Mouse (Mus musculus) granulocyte monocyte progenitor cell, adult 5-6 weeks (primary cell): ENCODE results near the gene Ick. TPM values are rescaled to one million over a fixed set of nuclear protein-coding genes. Genes with fewer than 3 reads are reported as not detected.
"Not testable (repeated sequence)": the region's sequence is repeated elsewhere in the genome, so short reads cannot be mapped to it uniquely, and the experiment has no call there.

Experiments used
- ATAC-seq: replicated peaks from 2 replicates; pipeline ENCODE4 v1.8.0; 2016; ENCODE audit warnings: mild to moderate bottlenecking, moderate TSS enrichment, inconsistent platforms; ENCODE audit not compliant: poor library complexity, severe bottlenecking
- total RNA-seq, 2 experiments: library from RNA; stranded (forward) in 1 of 2; stranded (reverse) in 1 of 2; fragments of 200-712, 200-1000 nt in 1 of 2; fragments of >200 nt in 1 of 2; fragmentation: Nextera tagmentation in 1 of 2; gene quantifications; 2 replicates each; pipeline ENCODE4 v1.2.3; 2014 to 2017

Gene Ick
- 11.8 and 15.4 TPM in 2 replicates for total RNA-seq (2014; fragmentation: Nextera tagmentation)
- total RNA-seq (2017): 8.4 and 13.1 TPM in 2 replicates

DNA sequence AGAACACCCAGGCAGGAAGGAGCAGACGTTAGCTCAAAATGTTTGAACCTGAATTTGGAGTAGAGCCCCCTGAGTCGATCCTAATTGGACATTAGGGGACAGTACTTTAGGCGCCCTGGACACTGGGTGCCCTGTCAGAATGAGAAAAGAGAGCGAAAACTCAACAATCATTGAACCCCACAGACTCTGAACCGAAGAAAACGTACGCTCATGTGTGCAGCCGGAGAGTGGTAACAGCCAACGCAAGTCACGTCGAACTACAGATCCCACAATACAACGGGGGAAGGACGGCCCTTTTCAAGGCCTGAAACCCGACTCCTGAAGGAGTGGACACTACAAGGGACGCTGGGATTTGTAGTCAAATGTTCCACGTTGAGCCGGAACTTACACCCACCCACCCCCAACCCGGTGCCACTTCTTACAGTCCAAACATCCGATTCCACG is at the start of gene Ick, which contains the start of gene Fbxo9:
Gene Ick (plus strand): TSS at position 397 of the 444 bp plus-strand sequence.
Gene Fbxo9 (minus strand): TSS at position 270 of the 444 bp plus-strand sequence.
- peak; percentile 69 for ATAC-seq

DNA sequence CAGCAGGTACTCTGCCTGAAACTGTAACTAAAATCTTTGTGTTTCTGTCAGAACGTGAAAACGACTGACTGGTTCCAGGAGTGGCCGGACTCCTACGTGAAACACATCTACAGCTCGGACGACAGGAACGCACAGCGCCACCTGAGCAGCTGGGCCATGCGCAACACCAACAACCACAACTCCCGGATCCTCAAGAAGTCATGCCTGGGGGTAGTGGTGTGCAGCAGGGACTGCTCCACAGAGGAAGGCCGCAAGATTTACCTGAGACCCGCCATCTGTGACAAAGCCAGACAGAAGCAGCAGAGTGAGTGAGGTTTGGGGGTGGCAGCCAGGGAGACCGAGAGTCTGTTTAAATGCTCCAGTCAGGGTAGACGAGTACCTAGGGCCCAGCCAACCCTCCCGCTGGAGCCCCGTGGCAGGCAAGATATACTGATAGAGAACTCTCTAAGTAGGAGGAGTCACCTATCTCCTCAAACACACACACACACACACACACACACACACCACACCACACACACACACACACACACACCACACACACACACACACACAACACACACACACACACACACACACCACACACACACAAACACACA is 49.4 kb upstream of the Ick start:
- no peak for ATAC-seq

DNA sequence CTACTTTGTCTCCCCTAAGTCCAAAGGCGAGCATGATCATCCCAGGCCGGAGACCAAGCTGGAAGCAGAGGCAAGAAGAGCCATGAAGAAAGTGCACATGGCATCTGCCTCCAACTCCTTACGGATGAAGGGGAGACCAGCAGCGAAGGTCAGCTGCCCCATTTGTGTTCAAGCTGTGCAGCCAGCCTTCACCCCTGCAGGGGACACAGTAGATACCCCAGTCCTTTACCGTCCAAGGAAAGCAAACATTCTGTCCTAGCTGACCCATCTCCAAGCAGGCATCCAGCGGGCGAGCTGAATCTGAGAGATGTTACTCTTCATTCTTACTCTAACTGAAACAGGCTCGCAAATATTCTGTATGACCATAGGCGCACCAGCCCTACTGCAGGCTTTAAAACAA is 46.6 kb upstream of the Ick start:
- no peak for ATAC-seq

DNA sequence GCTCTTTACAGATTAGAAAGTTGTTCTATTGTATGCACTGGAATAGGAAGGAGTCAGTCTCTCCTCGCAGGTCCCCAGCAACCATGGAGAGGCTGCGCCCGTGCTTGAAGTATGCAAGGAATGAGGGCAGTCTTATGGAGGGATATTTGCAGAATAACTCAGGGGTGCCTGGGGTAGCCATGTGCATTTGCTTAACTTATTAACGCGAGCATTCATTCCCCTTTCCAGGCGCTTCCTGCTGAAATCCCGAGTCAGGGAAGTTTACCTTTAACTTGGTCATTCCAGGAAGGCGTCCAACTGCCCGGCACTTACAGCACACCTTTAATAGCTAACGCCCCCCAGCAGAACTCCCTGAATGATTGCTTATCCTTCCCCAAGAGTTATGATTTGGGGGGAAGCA is 44.9 kb upstream of the Ick start:
- ATAC-seq: no peak

DNA sequence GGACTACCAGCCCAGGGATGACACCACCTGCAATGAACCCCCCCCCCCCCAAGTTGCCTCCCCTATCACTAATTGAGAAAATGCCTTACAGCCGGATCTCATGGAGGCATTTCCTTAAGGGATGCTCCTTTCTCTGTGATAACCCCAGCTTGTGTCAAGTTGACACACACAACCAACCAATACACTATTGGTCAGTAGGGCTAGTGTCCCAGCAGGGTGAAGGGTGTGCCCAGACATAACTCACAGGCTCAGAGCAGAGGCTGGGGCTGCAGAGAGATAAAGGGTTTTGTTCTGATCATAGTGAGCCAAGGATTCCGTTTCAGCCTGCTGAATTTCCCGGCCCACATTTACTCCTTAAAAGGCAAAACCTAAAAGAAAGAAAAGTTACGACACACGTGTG is 38.5 kb upstream of the Ick start:
- ATAC-seq: no peak

DNA sequence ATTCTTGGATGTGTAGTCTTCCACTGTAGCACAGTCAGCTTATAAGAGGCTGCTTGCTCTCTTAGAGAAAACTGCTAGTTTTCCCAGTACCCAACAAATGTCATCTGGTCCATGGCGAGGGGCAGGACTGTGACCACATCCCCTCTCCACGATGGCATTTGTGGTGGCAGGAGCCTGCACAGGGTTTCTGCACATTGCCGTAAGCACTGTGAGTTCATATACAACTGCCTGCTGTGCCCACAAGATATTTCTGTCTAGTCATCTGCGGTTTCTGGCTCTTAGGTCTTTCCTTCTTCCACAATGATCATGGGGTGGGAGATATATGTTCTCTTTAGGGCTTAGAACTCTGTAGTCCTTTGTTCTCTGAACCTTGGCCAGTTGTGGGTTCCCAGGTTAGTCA is 37.4 kb upstream of the Ick start:
- peak; percentile 97 for ATAC-seq

DNA sequence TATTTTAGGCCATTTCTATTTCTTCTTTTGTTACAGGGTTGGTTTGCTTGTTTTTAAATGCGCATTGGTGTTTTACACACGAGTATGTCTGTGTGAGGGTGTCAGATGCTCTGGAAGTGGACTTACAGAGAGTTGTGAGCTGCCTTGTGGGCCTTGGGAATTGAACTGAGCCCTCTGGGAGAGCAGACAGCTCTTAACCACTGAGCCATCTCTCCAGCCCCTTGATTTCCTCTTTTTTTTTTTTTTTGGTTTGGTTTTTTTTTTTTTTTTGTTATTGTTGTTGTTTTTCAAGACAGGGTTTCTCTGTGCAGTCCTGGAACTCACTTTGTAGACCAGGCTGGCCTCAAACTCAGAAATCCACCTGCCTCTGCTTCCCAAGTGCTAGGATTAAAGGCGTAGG is 35.7 kb upstream of the Ick start:
- not testable (repeated sequence) for ATAC-seq

DNA sequence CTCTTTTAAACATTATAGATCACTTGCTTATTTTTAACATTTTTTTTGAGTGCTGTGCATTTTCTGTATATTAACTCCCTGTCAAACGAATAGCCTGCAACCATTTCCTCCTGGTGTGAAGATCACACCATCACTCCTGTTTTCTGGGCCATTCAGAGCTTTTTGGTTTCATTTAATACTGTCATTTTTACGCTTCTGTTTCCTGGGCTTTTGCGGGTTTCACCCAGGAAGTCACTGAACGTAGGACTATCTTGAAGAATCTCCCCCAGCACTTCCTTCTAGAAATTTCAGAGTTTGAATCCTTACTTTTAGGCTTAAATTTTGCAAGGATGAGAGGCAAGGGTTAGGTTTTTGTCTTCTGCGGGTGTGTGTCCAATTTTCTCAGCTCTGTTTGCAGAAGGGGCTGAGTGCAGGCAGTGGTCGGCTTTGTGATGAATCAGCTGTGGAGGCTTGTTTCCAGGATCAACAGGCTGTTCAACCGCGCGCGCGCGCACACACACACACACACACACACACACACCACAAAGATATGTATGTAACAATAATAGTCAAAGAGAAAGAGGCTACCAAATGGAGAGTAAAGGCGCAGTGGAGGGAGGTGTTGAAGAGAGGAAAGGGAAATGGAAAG is 35.2 kb upstream of the Ick start:
- peak; percentile 13; the same call in 1 of the 2 replicates for ATAC-seq

DNA sequence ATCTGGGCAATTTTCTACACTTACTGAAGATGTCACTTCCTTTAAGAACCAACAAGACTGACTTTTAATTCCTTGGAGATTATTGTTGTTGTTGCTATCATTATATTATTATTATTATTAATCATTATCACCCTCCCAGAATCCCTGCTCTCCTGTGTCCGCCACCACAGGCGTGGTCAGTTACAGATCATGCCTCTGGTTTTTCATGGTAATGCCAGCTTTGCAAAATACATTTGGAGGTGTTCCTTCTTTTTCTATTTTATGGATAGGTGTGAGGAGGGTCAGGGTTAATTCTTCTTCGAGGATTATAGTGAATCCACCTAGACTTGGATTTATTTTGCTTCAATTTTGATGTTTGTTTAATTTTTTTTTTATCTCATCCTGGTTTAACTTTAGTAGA is 33.7 kb upstream of the Ick start:
- ATAC-seq: no peak

DNA sequence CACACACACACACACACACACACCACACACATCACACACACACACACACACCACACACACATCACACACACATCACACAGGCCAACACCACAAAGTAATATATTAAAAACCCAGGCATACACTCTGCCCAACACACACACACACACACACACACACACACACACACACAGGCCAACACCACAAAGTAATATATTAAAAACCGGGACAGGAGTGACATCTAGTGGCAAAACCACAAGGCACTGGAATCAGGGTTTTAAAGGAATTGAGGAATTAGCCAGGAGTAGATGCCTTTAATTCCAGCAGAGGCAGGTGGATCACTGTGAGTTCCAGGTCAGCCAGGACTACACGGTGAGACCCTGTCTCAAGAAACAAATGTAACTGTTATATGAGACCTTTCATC is 30.8 kb upstream of the Ick start:
- peak; percentile 20; the same call in 1 of the 2 replicates for ATAC-seq

DNA sequence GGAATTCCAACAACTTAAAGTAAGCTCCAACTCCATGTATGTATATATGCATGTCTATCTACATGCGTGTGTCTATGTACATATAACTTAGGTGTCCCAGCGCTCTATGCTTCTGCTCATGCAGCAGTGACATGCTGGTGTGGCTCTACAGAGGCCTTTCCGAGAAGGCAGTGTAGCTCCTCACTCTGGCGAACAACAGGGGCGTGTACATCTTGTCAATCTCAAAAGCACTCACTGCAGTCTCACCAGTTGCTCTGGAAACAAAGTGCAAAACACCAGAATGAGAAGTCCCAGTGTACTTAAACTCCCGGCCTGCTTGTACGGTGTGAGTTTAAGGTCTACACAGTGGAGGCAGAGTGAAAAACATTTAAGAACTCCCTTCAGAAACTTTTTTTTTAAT is 27.2 kb upstream of the Ick start:
- ATAC-seq: no peak

DNA sequence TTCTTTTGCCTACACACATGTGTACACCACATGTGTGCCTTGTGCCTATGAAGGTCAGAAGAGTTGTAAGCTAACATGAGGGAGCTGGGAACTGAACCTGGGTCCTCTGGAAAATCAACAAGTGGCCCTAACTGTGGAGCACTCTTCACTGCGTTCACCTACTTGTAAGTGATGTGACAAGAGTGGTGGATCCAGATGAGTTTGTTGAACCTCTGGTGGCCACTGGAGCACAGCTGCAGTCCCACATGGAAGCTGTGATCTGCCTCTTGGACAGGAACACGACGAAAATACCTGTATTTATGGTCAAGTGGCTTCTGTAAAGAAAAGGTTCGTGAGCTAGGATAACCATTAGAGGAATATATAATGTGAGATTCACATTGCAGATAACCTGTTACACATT is 24.7 kb upstream of the Ick start:
- no peak for ATAC-seq

DNA sequence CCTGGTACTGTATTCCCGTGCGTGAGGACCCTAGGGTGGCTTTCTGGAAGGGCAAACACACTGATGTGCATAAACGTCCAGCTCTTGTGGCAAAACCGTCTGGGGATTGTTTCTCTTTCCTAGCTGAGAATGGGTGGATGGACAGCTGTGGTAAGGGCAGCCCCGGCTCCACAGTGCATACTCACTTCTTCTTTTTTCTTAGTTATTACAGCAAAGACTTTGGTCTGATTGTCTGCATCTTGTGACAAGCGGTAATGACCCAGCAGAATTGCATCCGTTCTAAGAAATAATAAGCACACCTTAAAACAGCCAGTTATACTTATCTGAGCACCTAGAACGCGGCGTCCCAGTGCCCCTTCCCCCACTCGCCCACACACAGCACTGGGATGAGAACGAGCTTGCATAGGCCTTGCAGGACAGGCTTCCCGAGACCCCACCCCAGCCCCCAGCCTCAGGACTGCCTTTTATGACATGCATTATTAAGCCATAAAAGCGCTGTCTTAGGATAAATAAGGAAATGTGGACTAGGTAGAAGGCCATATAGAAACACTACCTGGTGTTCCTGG is 23.2 kb upstream of the Ick start:
- peak; percentile 92 for ATAC-seq

DNA sequence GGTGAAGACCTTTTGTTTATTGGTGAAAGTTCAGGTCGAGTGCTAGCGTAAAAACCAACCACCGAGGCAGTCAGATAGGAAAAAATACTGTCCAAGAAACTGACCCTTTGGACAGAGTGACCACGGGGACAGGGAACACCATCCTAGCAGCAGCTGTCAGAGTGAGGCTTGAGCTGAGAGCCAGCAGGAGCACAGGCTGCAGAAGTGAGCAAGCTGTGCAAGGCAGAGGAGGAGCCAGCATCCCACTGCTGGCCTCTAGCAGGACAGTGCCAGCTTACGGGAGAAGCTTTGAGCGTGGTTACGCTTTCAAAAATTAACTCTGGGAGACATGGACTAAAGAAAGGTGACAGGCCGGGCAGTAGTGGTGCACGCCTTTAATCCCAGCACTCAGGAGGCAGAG is 21.2 kb upstream of the Ick start:
- no peak for ATAC-seq

DNA sequence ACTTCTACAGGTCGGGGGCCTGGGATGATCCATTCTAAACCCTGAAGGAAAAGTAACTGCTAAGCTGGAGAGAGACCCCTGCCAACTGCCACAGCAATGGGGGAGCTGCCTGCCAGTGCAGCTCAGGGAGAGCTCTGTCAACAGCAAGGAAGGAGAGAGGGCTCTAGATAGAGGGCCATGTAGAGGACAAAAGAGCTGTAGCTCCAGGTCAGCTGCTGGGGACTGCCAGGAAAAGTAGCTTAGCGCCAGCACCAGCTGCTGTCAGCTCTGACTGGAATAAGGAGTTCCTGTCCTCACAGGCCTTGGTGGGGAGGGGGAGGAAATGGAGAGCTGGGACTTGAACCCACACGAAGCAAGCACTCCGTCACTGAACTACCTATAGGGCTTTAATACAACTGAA is 20.5 kb upstream of the Ick start:
- no peak for ATAC-seq

DNA sequence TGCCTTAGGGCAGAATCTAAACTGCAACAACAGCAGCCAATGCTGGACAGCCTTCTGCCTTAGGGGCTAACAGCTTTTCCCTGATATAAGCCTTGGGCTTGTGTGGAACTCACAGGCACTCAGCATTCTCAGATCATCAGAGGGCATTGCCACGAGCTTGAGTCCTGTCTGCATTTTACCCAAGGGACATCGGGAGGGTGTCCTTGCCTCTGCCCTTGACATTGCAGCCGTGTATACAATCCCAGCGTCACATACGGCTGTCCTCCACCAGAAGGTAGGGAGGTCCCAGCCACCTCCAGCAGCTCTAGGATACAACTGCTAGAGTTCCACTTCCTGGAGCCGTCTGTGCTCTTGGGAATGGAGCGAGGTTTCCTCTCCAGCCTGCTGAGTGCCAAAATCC is 20.0 kb upstream of the Ick start:
- no peak for ATAC-seq

DNA sequence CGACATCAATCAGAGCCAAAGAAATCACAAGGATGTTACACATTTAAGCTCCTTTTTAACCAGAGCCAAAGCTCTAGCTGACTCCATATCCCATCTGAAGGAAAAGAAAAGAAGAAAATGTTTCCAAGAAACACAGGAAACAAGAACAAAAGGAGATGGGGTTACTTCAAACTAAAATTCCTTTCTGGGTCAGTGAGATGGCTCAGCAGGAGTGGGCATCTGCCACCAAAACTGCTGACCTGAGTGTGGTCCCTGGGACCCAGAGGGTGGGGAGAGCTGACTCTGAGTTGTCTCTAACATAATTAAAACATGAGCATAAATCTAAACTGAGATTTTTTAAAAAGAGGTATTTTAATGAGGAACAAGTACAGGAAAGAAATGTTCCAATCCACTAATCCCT is 19.1 kb upstream of the Ick start:
- no peak for ATAC-seq

DNA sequence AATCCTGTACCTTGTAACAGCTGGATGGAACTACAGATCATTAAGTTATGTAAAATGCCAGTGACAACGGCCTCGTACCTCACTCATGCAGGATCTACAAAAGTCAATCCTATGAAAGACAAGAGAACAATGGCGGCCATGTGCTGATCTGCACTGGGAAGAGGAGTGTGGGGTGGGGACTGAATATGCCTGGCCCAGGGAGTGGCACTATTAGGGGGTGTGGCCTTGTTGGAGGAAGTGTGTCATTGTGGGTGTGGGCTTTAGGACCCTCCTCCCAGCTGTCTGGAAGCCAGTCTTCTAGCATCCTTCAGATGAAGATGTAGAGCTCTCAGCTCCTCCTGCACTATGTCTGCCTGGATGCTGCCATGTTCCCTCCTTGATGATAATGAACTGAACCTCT is 18.4 kb upstream of the Ick start:
- ATAC-seq: no peak

DNA sequence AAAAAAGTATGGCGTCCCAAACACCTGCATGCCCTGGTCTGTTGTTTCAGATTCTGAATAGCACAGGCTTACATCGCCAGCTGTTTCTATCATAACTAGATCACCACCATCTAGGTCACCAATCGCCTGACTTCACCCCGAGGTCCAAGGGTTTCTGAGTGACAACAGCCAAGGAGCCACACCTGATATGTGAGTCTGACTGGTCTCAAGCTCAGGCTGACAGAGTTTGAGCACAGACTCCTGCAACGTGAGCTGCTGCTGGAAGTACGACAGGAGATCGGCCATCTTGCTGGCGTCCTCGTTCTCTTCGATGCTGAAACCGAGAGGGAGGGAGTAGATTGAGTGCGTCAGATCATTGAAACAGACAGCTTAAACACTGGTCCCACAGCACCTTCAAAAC is 13.3 kb upstream of the Ick start:
- no peak for ATAC-seq

DNA sequence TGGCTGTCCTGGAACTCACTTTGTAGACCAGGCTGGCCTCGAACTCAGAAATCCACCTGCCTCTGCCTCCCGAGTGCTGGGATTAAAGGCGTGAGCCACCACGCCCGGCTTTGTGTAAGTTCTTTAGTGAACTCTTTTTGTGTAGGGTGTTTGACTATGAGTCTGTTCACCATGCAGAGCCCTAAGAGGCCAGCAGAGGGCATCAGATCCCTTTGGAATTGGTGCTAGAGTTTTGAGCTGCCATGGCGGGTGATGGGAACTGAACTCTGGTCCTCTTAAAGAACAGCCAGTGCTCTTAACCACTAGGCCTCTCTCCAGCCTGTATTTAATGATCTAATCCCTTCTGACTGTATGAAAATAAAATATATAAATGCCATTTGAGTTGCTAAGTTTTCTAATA is 12.6 kb upstream of the Ick start:
- no peak for ATAC-seq

DNA sequence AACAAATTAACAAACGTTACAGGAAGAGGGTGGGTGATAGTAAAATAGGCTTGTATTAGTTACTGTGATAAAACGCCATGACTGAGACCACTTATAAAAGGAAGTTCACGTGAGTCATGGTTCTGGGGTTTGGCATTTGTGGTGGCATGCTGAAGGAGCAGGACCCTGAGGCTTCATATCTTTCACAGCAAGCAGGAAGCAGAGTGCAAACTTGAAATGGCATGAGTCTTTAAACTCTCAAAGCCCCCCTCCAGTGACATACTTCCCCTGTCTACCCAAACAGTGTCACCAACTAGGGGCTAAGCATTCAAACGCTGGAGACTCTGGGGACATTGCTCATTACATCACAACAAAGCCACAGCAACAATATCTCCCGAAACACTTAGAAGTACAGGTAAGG is 8.0 kb upstream of the Ick start:
- peak; percentile 83 for ATAC-seq

DNA sequence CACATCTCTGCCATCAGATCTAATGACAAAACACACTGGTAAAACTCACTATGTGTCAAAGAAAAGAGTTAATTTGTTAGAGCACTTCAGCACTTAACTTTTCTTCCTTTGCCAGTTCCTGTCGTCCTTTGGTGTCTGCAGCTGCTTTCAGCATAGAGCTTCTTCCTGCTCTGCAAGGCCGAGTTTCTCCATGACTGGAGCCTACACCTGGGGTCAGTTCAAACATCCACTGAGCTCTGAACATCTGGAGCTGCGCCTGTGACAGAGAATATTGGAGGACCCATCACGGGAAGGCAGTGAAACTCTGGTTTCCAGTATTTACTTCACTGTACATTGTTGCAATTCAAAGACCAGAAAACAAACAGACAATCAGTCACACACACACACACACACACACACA is 7.6 kb upstream of the Ick start:
- no peak for ATAC-seq
